Mouse (Mus musculus) adrenal gland, postnatal 10 days (tissue): ENCODE data around the gene Ripor1. TPM values are rescaled to one million over a fixed set of nuclear protein-coding genes. Genes with fewer than 3 reads are reported as not detected.

Source experiments
- DNase-seq: peaks from one replicate; pipeline ENCODE4 v3.0.0; 2021; ENCODE audit warnings: mixed read lengths
- total RNA-seq, 2 experiments: library from RNA; stranded (reverse); gene quantifications; 2 replicates each; pipeline ENCODE4 v1.2.3; 2021

Ripor1 gene
- total RNA-seq, 2 experiments from 2014 or later, result 30.4 to 34.5 TPM

DNA sequence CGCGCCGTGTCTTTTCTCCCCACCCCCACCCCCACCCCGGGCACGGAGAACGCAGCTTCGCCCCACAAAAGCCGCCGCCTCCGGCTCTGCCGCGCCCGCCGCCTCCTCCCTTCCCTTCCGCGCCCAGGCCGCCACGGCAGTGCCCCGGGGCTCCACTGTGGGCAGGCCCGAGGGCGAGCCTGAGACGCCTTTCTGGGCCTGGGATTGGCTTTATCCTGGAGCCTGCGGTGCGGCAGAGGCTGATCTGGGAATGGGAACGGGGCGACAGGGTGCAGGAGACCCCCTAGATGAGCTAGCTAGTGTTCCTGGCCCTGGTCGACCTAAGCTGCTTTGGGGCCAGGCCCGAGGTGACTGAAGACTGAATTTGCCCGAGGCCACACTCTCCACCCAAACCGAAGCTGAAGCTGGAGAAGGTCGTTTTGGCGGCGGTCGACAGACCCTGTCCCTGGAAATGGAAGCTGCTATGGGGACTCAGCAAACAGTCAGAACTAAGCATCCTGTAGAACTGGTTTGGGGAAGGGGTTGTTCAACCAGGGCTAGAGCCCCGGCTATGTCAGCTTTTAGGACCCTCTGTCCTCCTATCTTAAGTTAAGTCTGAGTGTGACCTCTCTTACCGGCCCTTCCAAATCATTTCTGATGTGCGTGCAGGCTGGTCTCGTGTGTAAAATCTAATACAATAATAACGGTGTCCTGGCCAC is 585 bp downstream of the Ripor1 start:
- peak; percentile 65 for DNase-seq

DNA sequence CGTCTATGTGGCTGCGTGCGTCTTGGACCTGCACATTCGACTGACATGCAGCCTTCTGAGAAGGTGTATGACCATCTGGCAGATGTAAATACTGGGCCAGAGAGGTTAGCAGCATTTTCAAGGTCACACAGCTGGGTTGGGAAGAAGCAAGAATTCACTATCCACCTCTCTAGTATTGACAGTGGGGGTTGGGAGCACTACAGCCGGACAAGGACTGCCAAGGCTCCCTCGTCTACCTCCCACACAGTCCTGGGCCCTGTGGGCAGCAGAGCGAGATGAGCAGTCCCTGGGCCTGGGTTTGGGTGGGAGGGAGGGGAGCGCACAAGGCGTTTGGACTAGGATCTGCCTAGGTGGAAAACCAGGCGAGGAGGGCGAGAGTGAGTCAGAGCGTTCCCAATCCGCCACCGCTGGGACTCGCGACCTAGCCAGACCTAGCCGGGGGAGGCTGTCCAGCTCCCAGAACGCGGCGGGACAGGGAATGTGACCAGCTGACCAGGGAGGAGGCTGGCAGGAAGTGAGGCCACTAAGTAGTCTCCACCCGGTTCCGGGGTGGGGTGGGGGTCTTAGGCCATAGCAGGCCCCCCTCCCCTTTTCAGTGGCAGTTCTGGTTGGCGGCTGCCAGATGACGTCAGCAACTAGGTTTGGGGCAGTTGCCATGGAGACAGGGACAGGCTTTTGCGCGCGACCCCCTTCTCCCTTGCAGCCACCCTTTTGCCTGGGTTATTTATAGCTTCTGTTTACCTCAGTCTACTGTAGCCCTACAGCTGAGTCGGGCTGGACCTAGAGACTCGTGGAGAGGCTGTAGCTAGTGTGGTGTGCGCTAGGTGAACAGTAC is 1.4 kb downstream of the Ripor1 start:
- peak; percentile 85 for DNase-seq

DNA sequence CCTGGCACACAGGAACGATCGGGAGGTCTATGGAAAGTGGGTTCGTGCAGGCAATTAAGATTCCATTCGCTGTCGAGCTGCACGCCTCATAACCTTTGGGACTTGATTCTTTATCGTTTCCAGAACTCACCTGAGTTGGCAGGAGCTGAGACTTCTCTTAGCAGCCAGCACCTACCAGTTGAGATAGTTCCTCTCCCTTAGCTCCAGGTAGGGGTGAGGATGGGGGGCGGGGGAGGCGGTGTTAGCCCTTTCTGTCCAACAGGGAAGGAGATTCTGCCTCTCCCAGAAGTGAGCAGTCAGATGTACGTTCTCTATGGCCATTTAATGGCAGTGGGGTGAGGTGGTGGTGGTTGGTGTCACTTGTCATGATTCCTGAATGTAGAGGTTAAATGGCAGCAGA is 2.0 kb downstream of the Ripor1 start:
- DNase-seq, result no peak

DNA sequence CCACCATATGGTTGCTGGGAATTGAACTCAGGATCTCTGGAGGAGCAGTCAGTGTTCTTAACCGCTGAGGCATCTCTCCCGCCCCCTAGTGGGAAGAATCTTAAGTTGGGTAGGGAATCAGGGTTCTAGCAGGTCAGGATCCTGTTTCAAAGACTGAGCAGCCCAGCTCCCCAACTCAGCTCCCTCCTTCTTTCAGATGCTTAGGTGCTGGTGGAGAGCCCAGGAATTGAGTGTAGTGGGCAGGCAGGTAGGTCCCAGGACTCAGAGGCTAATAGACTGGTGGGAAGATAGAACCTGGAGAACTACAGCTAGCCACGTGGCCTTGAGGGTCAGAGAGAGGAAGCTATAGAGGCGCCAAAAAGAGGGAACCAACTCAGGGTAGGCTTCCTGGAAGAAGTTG is 2.6 kb downstream of the Ripor1 start:
- DNase-seq, result peak; percentile 46

DNA sequence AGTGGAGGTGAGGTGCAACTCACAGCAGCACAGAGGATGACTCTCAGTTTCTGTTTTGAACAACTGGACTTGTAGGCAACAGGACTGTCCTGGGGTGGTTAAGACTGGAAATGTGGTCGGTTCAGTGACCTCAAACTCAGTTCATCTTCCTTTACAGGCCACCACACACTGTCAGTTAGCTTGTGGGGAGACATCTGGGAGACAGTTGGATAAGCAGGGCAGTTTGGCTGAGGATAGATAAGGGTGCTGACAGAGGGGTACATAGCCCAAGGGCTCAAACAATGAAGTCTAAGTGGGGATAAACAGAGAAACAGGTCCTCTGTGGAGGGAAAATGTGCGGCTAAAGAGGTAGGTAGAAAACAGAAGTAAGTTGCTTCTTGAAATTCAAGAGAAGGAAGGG is 4.3 kb downstream of the Ripor1 start:
- DNase-seq, result no peak

DNA sequence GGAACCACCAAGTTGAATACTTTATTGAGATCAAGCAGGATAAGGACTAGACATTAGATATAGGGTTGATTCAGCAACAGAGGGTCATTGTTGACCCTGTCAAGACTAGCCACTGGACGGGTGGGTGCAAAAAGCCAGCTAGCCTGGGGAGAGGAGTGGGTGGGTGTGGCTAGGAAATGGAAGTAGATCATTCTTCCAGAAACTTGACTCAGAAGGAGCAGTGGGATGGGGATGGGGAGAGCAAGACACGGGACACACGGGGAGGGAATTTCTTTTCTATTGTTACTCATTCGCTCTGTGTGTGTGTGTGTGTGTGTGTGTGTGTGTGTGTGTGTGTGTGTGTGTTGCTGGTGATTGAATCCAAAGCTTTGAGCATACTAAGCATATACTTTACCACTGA is 4.7 kb downstream of the Ripor1 start:
- no peak for DNase-seq

DNA sequence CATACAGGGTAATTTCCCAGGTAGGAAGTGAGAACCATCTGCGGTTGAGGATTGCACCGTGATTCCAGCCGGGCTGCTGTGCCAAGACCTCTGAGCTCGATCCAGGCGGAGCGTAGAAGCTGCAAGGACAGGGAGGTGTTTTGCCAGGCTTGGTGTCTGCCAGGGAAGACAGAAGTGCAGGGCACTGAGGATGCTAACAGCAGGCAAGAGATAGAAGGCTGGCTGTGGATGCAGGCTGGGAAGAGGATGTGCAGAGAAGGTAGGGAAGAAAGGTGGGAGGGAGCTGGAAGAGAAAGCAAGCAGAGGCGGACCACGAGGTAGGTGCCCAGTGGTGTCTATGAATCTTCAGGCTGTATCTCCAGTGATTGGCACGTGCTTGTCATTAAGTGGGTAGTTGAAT is 6.8 kb downstream of the Ripor1 start:
- no peak for DNase-seq

DNA sequence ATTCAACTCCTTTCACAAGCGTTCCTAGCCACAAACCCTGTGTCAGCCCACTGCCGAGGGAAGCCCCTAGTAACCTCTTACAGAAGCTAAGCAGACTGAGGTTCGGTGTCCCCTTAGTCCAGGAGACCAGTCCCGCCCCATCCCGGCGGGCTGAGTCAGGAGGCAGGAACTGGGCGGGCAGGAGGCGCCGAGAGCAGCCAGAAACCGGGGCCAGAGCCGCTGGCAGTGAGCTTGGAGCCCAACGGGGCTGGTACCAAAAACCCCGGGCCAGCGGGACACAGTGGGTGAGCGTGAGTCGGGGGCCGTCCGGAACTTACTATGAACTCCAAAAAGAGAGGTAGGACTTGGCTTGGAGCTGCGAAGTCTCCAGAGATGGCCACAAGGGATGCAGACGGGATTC is 8.0 kb downstream of the Ripor1 start:
- DNase-seq, result peak; percentile 76

DNA sequence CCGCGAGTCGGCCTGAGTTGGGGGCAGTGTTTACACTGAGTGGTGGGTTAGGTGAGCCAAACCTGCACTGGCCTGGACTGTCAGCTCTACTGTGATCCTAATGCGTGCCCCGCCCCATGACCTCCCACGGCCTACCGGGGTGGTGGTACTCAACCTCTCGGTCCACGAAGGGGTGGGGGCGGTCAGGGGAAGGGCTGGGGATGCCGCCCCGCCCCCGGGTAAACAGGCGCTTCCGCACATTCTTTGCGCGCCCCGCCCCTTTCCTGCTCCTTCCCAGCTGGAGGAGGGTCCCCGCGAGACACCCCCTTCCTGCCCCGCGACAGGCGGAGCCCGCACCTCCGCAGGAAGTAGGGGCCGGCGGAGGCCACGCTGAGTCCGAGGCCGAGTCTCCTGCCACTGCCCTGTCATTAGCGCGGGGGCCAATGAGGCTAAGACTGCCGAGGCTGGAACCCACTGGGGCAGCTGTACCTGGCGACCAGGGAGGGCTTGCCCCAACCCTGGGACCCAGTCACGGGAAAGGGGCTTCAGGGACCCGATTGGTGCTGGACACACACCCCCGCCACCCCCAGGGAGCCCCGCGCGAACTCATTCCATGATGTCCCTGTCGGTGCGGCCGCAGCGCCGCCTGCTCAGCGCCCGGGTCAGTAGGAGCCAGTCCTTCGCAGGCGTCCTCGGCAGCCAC is 8.9 kb downstream of the Ripor1 start:
- peak; percentile 83 for DNase-seq

DNA sequence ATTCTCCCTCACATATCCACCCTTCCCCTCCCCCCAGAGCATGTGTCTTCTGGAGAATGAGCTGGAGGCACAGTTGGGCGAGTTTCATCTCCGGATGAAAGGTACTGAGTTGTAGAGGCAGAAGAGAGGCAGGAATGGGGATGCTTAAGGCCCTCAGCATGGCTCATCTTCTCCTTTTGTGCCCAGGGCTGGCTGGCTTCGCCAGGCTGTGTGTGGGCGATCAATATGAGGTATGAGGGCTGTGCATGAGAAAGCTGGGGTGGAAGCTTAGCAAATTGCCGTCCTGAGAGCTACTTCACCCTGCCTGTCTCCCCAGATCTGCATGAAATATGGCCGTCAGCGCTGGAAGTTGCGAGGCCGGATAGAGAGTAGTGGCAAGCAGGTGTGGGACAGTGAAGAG is 10.9 kb downstream of the Ripor1 start:
- no peak for DNase-seq

DNA sequence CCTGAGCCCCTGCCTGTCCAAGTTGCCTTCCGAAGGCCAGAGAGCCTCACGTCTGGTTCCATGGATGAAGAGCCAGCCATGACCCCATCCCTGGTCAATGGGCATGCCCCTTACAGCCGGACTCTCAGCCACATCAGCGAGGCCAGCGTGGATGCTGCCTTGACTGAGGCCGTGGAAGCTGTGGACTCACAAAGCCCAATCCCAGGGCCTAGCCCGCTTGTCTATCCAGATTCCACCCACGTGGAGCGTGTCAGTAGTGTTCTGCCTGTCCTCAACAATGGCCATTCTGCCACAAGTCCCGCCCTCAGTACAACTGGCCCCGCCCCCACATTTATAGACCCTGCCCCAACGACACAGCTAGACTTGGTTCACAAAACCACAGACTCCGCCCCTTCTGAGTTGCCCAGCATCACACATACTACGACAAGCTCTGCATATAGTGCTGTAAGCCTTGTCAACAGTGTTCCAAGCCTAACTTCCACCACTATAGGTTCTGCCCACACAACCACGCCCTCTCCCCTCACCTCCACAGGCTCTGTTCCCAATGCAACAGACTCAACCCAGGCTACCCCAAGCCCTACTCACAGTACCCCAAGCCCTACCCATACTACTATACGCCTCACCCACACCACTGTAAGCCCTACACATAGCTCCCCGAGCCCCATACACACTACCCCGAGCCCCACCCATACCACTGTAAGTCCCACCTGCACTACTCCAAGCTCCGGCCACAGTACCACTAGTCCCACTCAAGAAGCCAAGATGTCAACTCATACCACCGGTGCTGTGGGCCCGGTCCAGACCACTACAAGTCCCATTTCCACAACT is 12.6 kb downstream of the Ripor1 start:
- no peak for DNase-seq

DNA sequence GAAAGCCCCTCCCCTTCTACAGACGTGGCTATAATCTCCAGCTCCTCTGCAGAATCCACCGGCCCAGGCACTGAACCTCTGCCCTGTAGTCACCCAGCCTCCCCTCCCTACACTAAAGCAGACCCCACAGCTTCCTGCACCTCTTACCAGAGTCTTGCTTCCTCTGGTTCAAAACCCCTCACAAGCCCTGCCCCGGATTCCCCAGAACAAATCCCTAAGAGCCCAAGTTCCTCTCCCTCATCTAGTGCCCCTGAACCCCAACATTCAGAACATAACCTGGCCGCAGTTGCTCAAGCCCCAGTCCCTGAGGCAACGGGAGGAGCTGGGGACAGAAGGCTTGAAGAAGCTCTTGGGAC is 13.2 kb downstream of the Ripor1 start:
- DNase-seq, result no peak

DNA sequence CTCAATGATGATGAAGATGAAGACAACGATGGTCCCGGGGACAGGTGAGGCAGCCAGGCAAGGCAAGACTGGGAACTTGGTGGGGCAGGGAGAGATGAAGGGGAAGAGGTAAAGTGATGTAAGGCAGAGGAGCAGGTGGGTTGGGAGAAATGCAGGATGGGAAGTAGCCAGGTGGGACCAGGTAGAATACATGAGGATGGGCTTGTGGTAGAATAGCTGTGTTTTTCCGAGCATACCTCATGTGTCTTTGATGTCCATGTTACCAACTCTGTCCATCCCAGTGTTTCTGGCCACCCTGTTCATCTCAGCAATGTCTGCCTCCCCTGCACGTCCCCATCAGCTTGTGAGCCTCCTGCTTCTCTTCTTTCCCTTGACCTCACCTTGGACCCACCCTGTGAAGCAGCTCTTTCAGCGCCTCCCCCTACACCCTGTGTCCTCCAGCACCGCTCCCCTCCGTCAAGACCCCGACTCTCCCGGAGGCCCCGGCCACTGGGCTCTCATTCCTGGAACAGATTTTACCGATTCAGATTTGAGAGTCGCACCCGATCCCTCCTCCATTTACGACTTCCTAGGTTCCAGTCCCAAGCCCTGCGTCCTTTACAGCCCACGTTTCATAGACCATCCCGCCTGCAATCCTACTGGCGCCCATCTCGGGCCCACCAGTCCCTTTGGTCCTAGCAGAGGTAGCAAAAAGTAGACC is 14.0 kb downstream of the Ripor1 start:
- no peak for DNase-seq

DNA sequence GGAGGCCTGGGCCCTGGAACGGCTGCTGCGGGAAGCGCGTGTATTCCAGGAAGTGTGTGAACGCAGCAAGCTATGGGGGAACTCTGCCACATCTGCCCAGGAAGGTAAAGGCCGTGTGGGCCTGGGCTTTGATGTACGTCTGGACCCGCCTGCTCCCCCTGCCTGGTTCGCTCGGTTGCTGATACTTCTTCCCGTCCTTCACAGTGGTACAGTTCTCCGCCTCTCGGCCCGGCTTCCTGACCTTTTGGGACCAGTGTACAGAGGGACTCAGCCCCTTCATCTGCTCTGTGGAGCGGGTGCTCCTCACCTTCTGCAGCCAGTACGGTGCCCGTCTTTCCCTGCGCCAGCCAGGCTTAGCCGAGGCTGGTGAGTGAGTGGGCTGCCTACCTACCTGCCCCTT is 15.2 kb downstream of the Ripor1 start:
- no peak for DNase-seq

DNA sequence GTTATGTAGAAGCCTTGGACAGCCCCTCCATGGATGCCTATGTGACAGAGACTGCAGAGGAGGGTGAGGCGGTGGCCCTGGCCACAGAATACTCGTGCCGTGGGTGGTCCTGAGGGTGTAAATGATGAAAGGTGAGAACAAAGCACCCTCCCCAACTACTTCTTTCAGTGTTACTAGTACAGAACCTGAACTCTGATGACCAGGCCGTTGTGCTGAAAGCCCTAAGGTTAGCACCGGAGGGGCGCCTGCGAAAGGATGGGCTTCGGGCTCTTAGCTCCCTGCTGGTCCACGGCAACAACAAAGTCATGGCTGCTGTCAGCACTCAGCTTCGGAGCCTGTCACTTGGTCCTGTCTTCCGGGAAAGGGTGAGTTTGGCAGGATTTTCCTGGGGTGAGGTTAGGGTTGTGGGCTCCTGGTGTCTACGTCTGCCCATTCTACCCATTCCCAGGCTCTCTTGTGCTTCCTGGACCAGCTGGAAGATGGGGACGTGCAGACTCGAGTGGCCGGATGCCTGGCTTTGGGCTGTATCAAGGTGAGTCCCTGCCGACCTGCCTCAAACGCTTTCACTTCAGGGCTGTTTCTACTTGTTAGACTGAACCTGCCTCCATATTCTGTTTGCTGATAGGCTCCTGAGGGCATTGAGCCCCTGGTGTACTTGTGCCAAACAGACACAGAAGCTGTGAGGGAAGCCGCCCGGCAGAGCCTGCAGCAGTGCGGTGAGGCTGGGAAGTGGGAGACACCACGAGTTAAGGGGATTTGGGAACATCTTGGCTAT is 16.1 kb downstream of the Ripor1 start:
- no peak for DNase-seq

DNA sequence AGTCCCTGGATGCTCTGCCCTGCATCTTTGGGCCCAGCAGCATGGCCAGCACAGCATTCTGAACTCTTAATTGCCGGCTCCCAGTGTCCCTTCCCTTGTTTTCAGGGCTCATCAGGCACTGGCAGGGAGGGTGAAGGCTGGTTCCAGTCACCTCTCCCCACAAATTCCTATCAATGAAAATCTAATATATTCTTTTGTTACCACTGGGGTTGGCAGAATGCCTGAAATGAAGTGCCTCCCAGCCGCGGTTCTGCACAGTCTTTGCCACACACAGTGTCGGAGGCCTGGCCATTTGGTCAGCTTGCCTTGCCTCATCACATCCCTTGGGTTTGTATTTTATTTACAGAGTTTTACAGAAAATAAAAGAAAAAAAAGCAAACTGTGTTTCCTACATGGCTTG is 16.8 kb downstream of the Ripor1 start:
- DNase-seq, result no peak

DNA sequence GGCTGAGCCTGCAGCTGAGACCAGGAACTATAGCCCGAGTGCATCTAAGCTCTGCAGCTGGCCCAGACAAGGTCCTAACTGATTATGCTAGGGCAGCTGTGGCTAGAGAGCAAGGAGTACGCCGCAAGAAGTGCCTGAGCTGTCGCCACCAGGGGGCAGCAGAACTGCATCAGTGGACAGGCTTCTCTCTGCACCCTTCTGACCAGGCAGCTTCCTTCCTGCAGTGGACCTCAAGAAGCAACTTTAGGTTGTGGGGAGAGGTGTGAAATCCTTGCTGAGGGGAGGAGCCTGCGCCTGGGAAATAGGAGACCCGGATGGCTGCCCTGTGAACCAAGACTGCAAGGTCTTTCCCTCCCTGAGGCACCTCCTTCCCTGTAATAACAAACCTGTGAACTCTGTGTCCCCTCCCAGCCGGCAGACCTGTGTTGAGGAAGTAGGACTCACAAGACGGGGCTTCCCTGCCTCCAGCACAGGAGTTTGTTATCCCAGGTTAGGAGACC is 17.4 kb downstream of the Ripor1 start:
- peak; percentile 97 for DNase-seq

DNA sequence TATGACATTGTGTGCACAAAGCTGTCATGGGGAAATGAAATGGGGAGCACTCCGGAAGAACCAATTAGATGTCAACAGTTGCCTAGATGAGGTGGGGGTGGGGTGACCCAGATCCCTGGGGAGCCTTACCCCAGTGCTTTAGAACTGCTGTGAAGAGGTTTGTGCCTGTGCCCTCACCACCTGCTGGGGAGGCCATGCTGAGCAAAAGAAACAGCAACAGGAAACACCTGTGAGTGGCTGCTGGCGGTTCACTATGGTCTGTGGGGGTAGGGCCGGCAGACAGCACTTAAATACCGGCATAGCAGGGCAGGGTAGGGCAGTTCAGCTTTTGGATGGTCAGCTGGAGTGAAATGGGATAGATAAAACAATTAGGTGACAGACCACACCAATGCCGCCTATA is 18.1 kb downstream of the Ripor1 start:
- DNase-seq, result no peak

DNA sequence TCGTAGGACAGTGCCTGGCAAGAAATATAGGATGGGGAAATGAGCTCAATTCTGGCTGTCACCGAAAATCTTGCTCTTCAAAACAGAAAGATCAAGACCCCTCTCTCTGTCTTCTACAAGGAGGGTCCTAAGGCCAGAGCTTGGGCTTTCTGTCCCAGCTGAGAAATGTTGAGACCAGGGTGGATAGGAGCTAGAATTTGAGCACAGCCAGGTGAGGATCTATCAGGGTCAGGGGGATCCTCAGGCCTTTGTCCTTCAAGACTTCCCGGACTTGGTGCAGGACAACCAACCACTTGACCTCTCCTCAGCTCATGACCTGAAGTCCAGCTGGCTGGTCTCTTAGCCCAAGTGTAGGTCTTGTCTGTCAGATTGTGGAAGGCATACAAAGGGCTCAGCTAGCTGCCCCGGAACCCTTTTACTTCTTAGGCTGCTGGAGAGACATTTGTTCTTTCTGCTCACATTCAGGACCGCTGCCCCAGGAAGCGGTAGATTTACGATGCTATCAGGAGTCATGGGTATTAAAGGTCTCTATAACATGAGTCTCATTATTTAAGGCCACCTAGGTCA is 18.7 kb downstream of the Ripor1 start:
- DNase-seq, result no peak

DNA sequence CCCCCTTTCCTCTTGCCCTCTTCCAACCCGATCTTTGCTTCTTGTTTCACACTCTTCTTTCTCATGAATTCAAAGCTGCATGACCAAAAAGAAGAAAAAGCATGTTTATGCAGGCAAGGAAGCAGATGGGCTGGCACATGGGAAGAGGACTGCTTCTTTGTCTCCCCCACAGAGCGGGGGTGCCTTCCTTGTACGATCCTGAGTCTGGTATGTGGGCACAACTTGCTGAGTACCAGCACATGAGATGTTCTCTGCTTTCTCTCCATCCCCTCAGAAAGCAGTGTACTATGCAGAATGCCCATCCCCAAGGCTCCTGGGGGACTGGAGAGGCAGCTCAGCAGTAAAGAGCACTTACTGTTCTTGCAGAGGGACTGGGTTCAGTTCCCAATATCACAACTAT is 19.3 kb downstream of the Ripor1 start:
- DNase-seq, result no peak

DNA sequence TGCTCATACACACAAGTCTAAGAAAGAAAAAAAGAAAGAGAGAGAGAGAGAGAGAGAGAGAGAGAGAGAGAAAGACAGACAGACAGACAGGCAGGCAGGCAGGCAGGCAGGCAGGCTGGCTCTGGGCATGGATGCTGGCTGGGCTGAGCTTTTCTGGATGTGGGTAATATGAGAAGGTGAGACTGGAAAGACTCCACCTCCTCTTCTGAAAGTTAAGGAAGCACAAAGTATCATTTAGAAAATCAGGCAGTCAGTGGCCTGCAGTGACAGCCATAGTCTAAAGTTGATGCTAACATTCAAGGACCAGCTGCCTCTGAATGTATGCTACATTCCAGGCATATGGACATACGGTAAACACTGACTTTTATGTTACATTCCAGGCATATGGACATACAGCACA is 19.8 kb downstream of the Ripor1 start:
- no peak for DNase-seq
